ENCODE assay signal across 8 mouse cellular contexts in genomic region chr2:125122288-125122623, GRCm38 (mm10). TPM values are rescaled to one million over a fixed set of nuclear protein-coding genes. Genes with fewer than 3 reads are reported as not detected.
DNase-seq lines count a peak whose midpoint lies in the region; ATAC-seq and TF ChIP-seq lines count a peak whose summit lies in the region.

No protein-coding gene starts in this region.

- H3K4me1 ChIP-seq in heart, embryonic 16.5 days (ENCODE audit: control insufficient read depth, insufficient read depth, low read length) = peaks cover 25% of the 10 kb centered on the region
- no peaks in the 10 kb centered on the region; the same call in 1 of the 2 replicates for H3K4me1 ChIP-seq in bone marrow, adult 2 months (ENCODE audit: control insufficient read depth, insufficient read depth, low read length)
- H3K4me1 ChIP-seq in hindbrain, embryonic 15.5 days (replicated peaks) = peaks cover 27% of the 10 kb centered on the region
- peaks cover 22% of the 10 kb centered on the region for H3K4me1 ChIP-seq in midbrain, embryonic 14.5 days (ENCODE audit: control insufficient read depth, insufficient read depth, low read length)

- TF ChIP-seq POLR2A in bone marrow, adult 2 months (IDR thresholded peaks at IDR 0.05; ENCODE audit: borderline replicate concordance, control insufficient read depth, low read depth, low read length) = no peak

- no peak for TF ChIP-seq CTCF in bone marrow, adult 2 months (IDR thresholded peaks at IDR 0.05; ENCODE audit: control insufficient read depth, insufficient read depth, low read length)

- ATAC-seq in heart, embryonic 16.5 days (replicated peaks; ENCODE audit: extremely low read depth, insufficient read depth, low FRiP score) = no peak
- 0 out of 2 replicates have a peak, but pooled peaks have one; percentile 6 for ATAC-seq in hindbrain, embryonic 15.5 days (ENCODE audit: low FRiP score, low read depth)
- peak; percentile 44; the same call in 1 of the 2 replicates for ATAC-seq in midbrain, embryonic 14.5 days (ENCODE audit: low FRiP score, low TSS enrichment)

- H3K27me3 ChIP-seq in heart, embryonic 16.5 days (ENCODE audit: control insufficient read depth, insufficient read depth, low read length) = no peaks in the 10 kb centered on the region
- no peaks in the 10 kb centered on the region for H3K27me3 ChIP-seq in hindbrain, embryonic 15.5 days
- H3K27me3 ChIP-seq in midbrain, embryonic 14.5 days (ENCODE audit: control insufficient read depth, insufficient read depth, low read length) = no peaks in the 10 kb centered on the region

- peak overlapping the region; percentile 89 for H3K9ac ChIP-seq in heart, embryonic 16.5 days (ENCODE audit: low read length)
- H3K9ac ChIP-seq in hindbrain, embryonic 15.5 days = peak overlapping the region; percentile 97
- peak overlapping the region; percentile 99 for H3K9ac ChIP-seq in midbrain, embryonic 14.5 days (replicated peaks; ENCODE audit: low read length)

- H3K4me3 ChIP-seq in heart, embryonic 16.5 days (ENCODE audit: low read length) = peak overlapping the region; percentile 73
- peak overlapping the region; percentile 86 for H3K4me3 ChIP-seq in bone marrow, adult 2 months (replicated peaks; ENCODE audit: control insufficient read depth, low read depth, low read length)
- H3K4me3 ChIP-seq in hindbrain, embryonic 15.5 days = peak overlapping the region; percentile 84
- H3K4me3 ChIP-seq in midbrain, embryonic 14.5 days (replicated peaks; ENCODE audit: low read depth, low read length) = peak overlapping the region; percentile 76

- H3K36me3 ChIP-seq in heart, embryonic 16.5 days (ENCODE audit: control insufficient read depth, insufficient read depth) = no peaks in the 10 kb centered on the region
- no peaks in the 10 kb centered on the region for H3K36me3 ChIP-seq in hindbrain, embryonic 15.5 days
- no peaks in the 10 kb centered on the region for H3K36me3 ChIP-seq in midbrain, embryonic 14.5 days (ENCODE audit: control insufficient read depth, insufficient read depth, low read length)

- 10% methylated on average over 4 of the region's 4 CpGs for WGBS in heart, embryonic 16.5 days
- WGBS in bone marrow, adult 2 months = 34% methylated on average over 4 of the region's 4 CpGs
- WGBS in hindbrain, embryonic 15.5 days = 2% methylated on average over 4 of the region's 4 CpGs
- WGBS in midbrain, embryonic 14.5 days = 2% methylated on average over 4 of the region's 4 CpGs

- H3K9me3 ChIP-seq in heart, embryonic 16.5 days (replicated peaks; ENCODE audit: control insufficient read depth, low read length) = no peaks in the 10 kb centered on the region
- no peaks in the 10 kb centered on the region for H3K9me3 ChIP-seq in hindbrain, embryonic 15.5 days
- no peaks in the 10 kb centered on the region for H3K9me3 ChIP-seq in midbrain, embryonic 14.5 days (ENCODE audit: control insufficient read depth, low read length)

- no peak for DNase-seq in heart, adult 8-10 months (ENCODE audit: low spot score)
- DNase-seq in midbrain, embryonic 14.5 days = peak; percentile 61
- no peak for DNase-seq in ovary, adult 18-20 months (ENCODE audit: low spot score)
- no peak for DNase-seq in spleen, postnatal 10 days (ENCODE audit: low spot score in 2 of 2)
- DNase-seq in Muller cell, postnatal 12 days (ENCODE audit: inconsistent ontology term) = no peak

- no peak overlapping the region for H3K27ac ChIP-seq in heart, embryonic 16.5 days (ENCODE audit: low read length)
- no peak overlapping the region for H3K27ac ChIP-seq in bone marrow, adult 2 months (ENCODE audit: control insufficient read depth, insufficient read depth, low read depth, low read length, poor library complexity)
- H3K27ac ChIP-seq in hindbrain, embryonic 15.5 days (replicated peaks) = peak overlapping the region; percentile 96
- H3K27ac ChIP-seq in midbrain, embryonic 14.5 days (replicated peaks; ENCODE audit: low read depth, low read length) = peak overlapping the region; percentile 97

- peak overlapping the region; percentile 86 for H3K4me2 ChIP-seq in heart, embryonic 16.5 days (ENCODE audit: low read depth, low read length)
- H3K4me2 ChIP-seq in hindbrain, embryonic 15.5 days = peak overlapping the region; percentile 74
- H3K4me2 ChIP-seq in midbrain, embryonic 14.5 days (ENCODE audit: low read length) = peak overlapping the region; percentile 70

RNA-seq across cellular contexts. Expression of gene Myef2, which starts 1.2 kb away (rescaled TPM):
- 47.6 and 51.4 TPM in 2 replicates for polyA plus RNA-seq in heart, embryonic 16.5 days (2015; fragmentation: Nextera tagmentation; extraction: Ambion mirVana)
- 1 to 10 TPM; 4.2 to 7.0 (median 5.4) TPM for total RNA-seq in heart, adult 8-10 months (2022)
- polyA plus RNA-seq in bone marrow, adult 2 months (2011; ENCODE audit: insufficient read depth, insufficient read length, low replicate concordance, missing spikeins) = 39.8 and 41.1 TPM in 2 replicates
- 181 and 187 TPM in 2 replicates for polyA plus RNA-seq in hindbrain, embryonic 15.5 days (2015; fragmentation: Nextera tagmentation; extraction: Ambion mirVana)
- polyA plus RNA-seq in midbrain, embryonic 14.5 days (2014; fragmentation: Nextera tagmentation; extraction: Ambion mirVana) = 232 and 263 TPM in 2 replicates

RNA-seq across cellular contexts. Expression of gene Ctxn2, which starts 14.2 kb away (rescaled TPM):
- not detected in 2 replicates for polyA plus RNA-seq in heart, embryonic 16.5 days (2015; fragmentation: Nextera tagmentation; extraction: Ambion mirVana)
- not detected for total RNA-seq in heart, adult 8-10 months (2022)
- polyA plus RNA-seq in bone marrow, adult 2 months (2011; ENCODE audit: insufficient read depth, insufficient read length, low replicate concordance, missing spikeins) = not detected in 2 replicates
- polyA plus RNA-seq in hindbrain, embryonic 15.5 days (2015; fragmentation: Nextera tagmentation; extraction: Ambion mirVana) = 16.4 and 21.0 TPM in 2 replicates
- 11.9 and 20.2 TPM in 2 replicates for polyA plus RNA-seq in midbrain, embryonic 14.5 days (2014; fragmentation: Nextera tagmentation; extraction: Ambion mirVana)

RNA-seq across cellular contexts. Expression of gene Slc12a1, which starts 30.0 kb away (rescaled TPM):
- not detected in 2 replicates for polyA plus RNA-seq in heart, embryonic 16.5 days (2015; fragmentation: Nextera tagmentation; extraction: Ambion mirVana)
- total RNA-seq in heart, adult 8-10 months (2022) = not detected
- polyA plus RNA-seq in bone marrow, adult 2 months (2011; ENCODE audit: insufficient read depth, insufficient read length, low replicate concordance, missing spikeins) = not detected in 2 replicates
- 0.09 and 0.13 TPM in 2 replicates for polyA plus RNA-seq in hindbrain, embryonic 15.5 days (2015; fragmentation: Nextera tagmentation; extraction: Ambion mirVana)
- 0.11 TPM in 1 of 2 replicates, not detected in the other for polyA plus RNA-seq in midbrain, embryonic 14.5 days (2014; fragmentation: Nextera tagmentation; extraction: Ambion mirVana)

RNA-seq across cellular contexts. Expression of gene Slc24a5, which starts 54.3 kb away (rescaled TPM):
- 1.6 and 2.0 TPM in 2 replicates for polyA plus RNA-seq in heart, embryonic 16.5 days (2015; fragmentation: Nextera tagmentation; extraction: Ambion mirVana)
- total RNA-seq in heart, adult 8-10 months (2022) = 1 to 10 TPM in 1 of 4 experiments, under 1 TPM in 3; 0.30 to 1.0 (median 0.52) TPM
- polyA plus RNA-seq in bone marrow, adult 2 months (2011; ENCODE audit: insufficient read depth, insufficient read length, low replicate concordance, missing spikeins) = 6.2 and 6.5 TPM in 2 replicates
- 4.5 and 6.1 TPM in 2 replicates for polyA plus RNA-seq in hindbrain, embryonic 15.5 days (2015; fragmentation: Nextera tagmentation; extraction: Ambion mirVana)
- 7.6 and 8.1 TPM in 2 replicates for polyA plus RNA-seq in midbrain, embryonic 14.5 days (2014; fragmentation: Nextera tagmentation; extraction: Ambion mirVana)

Comparison
In these comparisons a context has a peak if more than half of its experiments do, and no peak if none do; other contexts are left out.
1. H3K27ac ChIP-seq: peak in hindbrain, embryonic 15.5 days (single experiment) and midbrain, embryonic 14.5 days (single experiment); none in heart, embryonic 16.5 days (single experiment) and bone marrow, adult 2 months (single experiment).
2. RNA of gene Ctxn2, which starts 14.2 kb away (polyA plus RNA-seq): 16.4 to 21.0 TPM in hindbrain, embryonic 15.5 days and 11.9 to 20.2 TPM in midbrain, embryonic 14.5 days; not detected in heart, embryonic 16.5 days and not detected in bone marrow, adult 2 months; every median in the first group is over 10 times any median in the second.
3. Peak in every context shown above with its lines, with median percentiles within 50 percentile points of each other: H3K4me2 ChIP-seq, H3K4me3 ChIP-seq and H3K9ac ChIP-seq.